Mouse (Mus musculus) thymus, adult 2 months (tissue): Measurements from ENCODE around the gene Lrba.

Experiments
- CTCF ChIP-seq: fragments of 200-500 bp; IDR thresholded peaks from 2 replicates; pipeline ENCODE4 v1.5.1; 2012; ENCODE audit warnings: mild to moderate bottlenecking, control low read depth, low read length, moderate library complexity, borderline replicate concordance; ENCODE audit not compliant: control insufficient read depth, poor library complexity, insufficient read depth; ENCODE audit errors: extremely low read depth
- POLR2A ChIP-seq: fragments of 200-500 bp; IDR thresholded peaks from 2 replicates; pipeline ENCODE4 v1.6.1; 2012; ENCODE audit warnings: mild to moderate bottlenecking, low read length, control low read depth, moderate library complexity; ENCODE audit not compliant: control insufficient read depth, poor library complexity, insufficient read depth; ENCODE audit errors: extremely low read depth

- TF ChIP-seq CTCF = no peak
- TF ChIP-seq POLR2A = no peak
These were observed 39.9 kb upstream of the Lrba start for GRCm38 (mm10) chr3:86184546-86184945.
